Mouse (Mus musculus) bone marrow macrophage, adult 2 months (primary cell): Measurements from ENCODE around the gene Lrba.

Source experiments
- CTCF ChIP-seq: IDR thresholded peaks from 2 replicates; pipeline ENCODE4 v1.5.1; 2012; ENCODE audit warnings: low read depth, mild to moderate bottlenecking, low read length, moderate library complexity
- POLR2A ChIP-seq: IDR thresholded peaks from 2 replicates; pipeline ENCODE4 v1.6.1; 2012; ENCODE audit warnings: mild to moderate bottlenecking, low read depth, low read length, borderline replicate concordance

DNA sequence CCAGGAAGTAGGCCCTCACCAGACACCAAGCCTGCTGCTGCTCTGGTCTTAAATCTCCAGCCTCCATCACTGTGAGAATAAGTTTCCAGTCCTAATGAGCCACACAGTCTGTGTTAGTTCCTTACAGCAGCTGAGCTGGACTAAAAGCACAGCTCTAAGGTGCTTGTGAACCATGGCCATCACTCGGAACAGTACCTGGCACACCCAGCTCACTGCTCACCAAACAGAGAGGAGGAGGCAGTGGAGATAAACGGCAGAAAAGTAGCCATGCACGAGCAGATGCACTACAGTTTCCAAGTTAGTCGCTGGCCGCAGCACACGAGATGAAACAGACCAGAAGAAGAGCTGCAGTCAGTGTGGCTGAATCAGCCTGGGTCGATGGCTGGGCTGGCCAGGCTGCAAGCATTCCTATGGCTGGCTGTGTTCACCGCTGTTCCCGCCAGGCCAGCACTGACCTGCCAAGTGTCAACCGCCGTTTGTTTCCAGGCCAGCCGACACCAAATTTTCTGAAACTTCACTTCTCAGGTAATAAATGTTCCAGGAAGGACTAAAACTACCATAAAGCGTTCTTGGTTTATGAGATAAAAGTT is 573.5 kb downstream of the Lrba start:
- no peak for TF ChIP-seq POLR2A
- TF ChIP-seq CTCF: no peak
